Mouse (Mus musculus) CH12.LX (cell line): ENCODE results near the gene Retreg2.
A peak's percentile ranks its signal among the peaks of the same experiment; 100 is the strongest.

Source experiments
- CHD2 ChIP-seq: IDR thresholded peaks from 2 replicates; pipeline ENCODE4 v1.6.1; 2011; ENCODE audit warnings: low read length, improper control_type of control experiment
- CTCF ChIP-seq, 2 experiments: IDR thresholded peaks in 1 of 2; conservative IDR thresholded peaks in 1 of 2; 2 replicates each; pipeline ENCODE4 v1.5.1; 2011 to 2012; ENCODE audit warnings: low read depth in 2 of 2, low read length in 2 of 2, improper control_type of control experiment in 1 of 2, inconsistent platforms in 1 of 2, mild to moderate bottlenecking in 1 of 2, moderate library complexity in 1 of 2
- EP300 ChIP-seq: IDR thresholded peaks from 2 replicates; pipeline ENCODE4 v1.6.1; 2011; ENCODE audit warnings: low read length, improper control_type of control experiment
- MEF2A ChIP-seq: IDR thresholded peaks from 2 replicates; pipeline ENCODE4 v1.6.1; 2014; ENCODE audit warnings: low read depth, mild to moderate bottlenecking, inconsistent platforms, low read length, improper control_type of control experiment, borderline replicate concordance
- MXI1 ChIP-seq: IDR thresholded peaks from 2 replicates; pipeline ENCODE4 v1.6.1; 2011; ENCODE audit warnings: mild to moderate bottlenecking, low read depth, low read length, improper control_type of control experiment
- POLR2A ChIP-seq: IDR thresholded peaks from 2 replicates; pipeline ENCODE4 v1.6.1; 2011; ENCODE audit warnings: low read depth, mild to moderate bottlenecking, improper control_type of control experiment, low read length
- TBP ChIP-seq: conservative IDR thresholded peaks from 2 replicates; pipeline ENCODE4 v1.6.1; 2011; ENCODE audit warnings: low read depth, low read length, improper control_type of control experiment
- TCF12 ChIP-seq: IDR thresholded peaks from 2 replicates; pipeline ENCODE4 v1.6.1; 2014; ENCODE audit warnings: low read depth, mild to moderate bottlenecking, inconsistent platforms, low read length, improper control_type of control experiment

DNA sequence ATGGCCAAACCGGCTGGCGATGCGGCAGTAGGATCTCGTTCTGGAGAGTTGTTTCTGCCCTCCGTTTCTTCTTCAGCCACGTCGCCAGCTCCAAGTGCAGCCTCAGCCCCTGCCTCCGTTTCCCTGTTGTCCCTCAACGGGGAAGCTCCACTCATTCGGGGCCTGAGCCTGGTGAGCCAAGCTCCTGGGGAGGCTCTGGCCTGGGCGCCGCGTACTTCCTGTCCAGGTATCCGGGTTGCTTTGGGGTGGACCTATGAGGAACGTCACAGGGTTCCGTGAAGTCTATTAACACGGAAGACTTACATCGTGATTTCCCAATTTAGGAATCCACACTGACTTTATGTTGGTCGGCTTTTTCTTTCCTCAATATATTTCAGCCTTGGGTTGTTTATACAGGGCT lies 49.9 kb downstream of the Retreg2 start:
- TF ChIP-seq EP300 (peak; percentile 25; the same call in 1 of the 2 replicates), MEF2A (no peak), CTCF (conservative IDR thresholded peaks at IDR 0.05 in 1 of 2, IDR thresholded peaks at IDR 0.05 in 1 of 2; ENCODE audit: low read depth in 2 of 2, low read length in 2 of 2) (no peak), POLR2A (no peak), CHD2 (no peak), MXI1 (peak; percentile 82), TCF12 (peak; percentile 51; the same call in 1 of the 2 replicates), TBP (no peak)
